Mouse (Mus musculus): ENCODE measurements around the gene Tbc1d15.

- no peak for TF ChIP-seq CTCF (conservative IDR thresholded peaks at IDR 0.05; ENCODE audit: low read length)
- TF ChIP-seq NANOG (IDR thresholded peaks at IDR 0.05; ENCODE audit: borderline replicate concordance, low read length): no peak
Measured at GRCm38 (mm10) chr10:115295162-115295561, 43.9 kb upstream of the Tbc1d15 start.

All from E14TG2a.4 (cell line).